Mouse (Mus musculus) frontal cortex, adult 2 months (tissue): ENCODE measurements around the gene Naif1. TPM values are rescaled to one million over a fixed set of nuclear protein-coding genes. Genes with fewer than 3 reads are reported as not detected.

Experiments used
- DNase-seq, 2 experiments: peaks; one replicate each; pipeline ENCODE4 v3.0.0; 2022; ENCODE audit warnings: low spot score in 1 of 2; ENCODE audit errors: extremely low spot score in 1 of 2
- polyA plus RNA-seq: library from polyadenylated mRNA; depleted of rRNA; stranded (reverse); fragments of >200 nt; gene quantifications from 2 replicates; pipeline ENCODE4 v1.2.3, GENCODE M21; 2012; rRNA removed

Gene Naif1
- 3.1 and 3.2 TPM in 2 replicates for polyA plus RNA-seq

DNA sequence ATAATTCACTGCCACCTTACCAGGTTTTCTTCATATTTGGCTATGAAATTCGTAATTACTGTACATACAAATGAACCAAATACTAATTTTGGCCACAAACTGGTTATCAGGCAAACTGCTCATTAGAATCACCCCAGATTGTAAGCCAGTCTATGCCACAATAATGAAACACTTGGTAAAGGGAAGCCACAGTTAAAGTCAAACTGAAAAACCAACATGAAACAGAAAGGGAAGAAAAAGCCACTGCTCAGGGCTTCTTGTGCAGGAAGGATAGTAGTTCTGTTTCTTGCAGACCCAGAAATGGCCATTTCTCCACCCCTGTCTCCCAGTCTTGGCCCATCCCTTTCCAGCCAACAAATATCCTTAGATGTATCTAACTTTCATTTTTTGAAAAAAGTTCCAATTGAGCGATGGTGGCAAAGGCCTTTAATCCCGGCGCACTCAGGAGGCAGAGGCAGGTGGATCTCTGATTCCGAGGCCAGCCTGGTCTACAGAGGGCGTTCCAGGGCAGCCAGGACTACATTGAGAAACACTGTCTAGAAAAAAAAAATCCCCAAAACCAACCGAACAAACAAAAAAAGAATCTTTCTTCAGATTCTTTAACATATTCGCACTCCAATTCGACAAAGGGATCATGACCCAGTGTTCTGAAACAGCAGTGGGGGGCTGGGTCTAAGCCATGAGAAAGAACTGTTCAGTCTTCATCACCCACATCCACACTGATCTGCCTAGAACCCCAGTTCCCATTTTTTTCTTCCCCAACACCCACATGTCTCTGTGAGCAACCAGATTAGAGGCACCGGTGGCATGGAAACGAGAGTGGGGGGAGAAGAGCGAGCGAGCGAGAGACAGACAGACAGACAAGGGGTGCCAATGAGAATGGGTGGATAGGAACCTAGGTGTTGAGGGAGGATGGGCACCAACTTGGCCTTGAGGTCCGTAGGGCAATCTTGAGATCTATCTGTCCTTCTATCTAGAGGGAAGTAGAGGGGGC, at the start of gene Naif1:
TSS of gene Naif1 (plus strand) at position 697 of the 994 bp plus-strand sequence.
- peak in 1 of 2 experiments; percentile 68 for DNase-seq

DNA sequence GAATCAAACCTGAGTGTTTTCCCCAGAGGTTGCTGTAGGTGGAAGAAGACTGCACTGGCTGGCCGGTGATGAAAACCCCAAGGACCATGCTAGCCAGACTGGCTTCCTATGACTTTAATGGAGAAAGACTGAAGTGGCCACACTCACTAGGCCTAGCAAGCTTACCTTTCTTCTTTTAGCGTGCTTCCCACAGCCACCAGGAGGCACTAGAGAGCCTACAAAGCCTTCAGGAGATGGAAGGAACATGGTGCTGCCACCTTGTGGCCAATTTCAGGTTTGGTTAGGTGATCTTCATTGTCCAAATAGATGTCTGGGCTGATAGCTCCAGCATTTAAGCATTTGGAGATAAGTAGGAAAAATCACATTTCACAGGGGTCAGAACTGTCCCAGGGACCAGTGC, 45.6 kb upstream of the Naif1 start:
- peak; percentile 91 to 100 for DNase-seq

DNA sequence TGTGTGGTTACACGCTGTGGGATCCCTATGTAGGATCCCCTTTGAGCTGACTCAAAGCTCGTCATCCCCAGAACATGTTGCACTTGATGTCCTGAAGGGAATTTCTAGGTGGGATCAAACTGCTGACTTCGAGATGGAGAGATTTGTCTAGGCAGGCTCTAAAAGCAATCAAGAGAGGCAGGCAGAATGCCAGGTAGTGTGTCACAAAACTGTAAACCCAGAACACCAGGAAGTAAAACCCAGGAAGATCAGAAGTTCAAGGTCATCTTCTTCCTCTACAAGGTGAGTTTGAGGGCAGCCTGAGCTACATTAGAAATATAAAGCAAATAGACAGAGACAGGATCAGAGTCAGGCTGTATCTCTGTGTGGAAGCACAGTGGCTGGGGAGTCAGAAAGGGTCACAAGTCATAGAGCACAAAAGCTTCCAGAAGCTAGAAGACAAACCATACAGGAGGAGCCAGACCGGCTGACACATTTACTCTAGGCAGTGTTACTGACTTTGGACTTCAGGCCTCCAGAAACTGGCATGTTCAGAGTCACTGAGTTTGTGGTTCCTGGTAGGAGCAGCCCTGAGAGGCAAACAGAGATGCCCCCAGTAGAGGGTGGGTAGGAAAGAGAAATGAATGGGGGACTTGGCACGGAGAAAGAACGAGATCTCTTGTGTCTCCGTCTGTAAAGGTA, 43.0 kb upstream of the Naif1 start:
- no peak for DNase-seq

DNA sequence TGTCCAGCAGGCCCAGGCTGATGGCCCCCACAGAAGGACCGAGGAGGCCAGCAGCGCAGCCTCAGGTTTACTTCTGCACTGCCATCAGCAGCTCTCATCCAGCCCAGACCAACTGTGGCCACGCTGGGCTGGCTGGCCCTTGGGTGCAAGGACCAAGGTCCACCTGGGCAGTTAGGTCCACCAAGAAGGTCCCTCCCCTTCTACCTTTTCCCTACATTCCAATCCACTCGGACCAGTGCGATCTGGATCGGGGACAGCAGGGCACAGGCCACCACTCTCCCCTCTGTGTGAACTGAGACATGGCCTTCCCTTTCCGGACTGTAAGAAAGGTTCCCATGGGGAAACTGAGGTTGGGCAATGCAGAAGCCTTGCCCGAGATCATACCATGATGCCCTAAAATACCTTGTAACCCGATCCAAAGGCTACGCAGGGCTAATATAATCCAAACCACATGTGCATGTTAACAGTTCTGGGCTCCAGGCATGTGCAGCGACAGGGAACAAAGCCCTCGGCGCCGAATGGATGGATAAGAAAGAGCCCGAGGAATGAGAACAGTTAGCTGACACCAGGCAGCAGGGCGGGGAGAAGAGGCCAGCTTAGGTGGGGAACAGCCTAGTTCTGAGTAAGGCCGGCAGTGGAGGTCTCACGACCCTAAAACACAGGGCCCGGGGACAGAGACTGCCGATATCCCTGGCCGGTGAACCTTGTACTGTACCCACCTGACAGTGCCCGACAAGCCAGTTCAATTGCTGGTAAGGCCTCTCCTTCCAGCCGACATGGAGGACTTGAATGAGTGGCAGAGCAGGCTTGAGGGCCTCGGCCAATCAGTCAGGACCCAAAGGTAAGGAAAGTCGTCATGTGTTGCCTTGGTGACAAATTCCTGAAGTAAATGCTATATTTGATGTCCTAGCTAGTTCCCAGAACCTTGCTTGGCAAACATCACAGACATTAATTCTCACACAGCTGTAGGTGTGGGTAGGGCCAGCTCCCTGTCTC, 41.5 kb upstream of the Naif1 start:
- no peak for DNase-seq

DNA sequence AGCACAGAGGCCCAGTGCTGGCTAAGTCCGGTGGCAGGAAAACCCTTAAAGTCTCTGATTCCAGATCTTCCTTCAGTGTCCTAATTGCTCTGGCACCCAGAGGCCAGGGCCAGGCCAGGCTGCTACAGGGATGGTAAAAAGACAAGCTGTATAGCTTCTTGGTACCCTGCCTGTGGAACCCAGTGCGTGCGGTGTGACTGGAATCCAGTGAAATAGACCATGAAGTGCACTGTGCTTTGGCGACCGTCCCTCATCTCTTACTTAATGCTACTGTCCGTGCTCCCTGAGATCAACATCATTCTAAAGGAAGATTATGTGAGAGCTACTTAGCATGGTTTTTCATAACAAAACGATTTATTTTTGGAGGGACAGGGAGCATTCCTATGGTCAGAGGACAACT, 38.9 kb upstream of the Naif1 start:
- no peak for DNase-seq

DNA sequence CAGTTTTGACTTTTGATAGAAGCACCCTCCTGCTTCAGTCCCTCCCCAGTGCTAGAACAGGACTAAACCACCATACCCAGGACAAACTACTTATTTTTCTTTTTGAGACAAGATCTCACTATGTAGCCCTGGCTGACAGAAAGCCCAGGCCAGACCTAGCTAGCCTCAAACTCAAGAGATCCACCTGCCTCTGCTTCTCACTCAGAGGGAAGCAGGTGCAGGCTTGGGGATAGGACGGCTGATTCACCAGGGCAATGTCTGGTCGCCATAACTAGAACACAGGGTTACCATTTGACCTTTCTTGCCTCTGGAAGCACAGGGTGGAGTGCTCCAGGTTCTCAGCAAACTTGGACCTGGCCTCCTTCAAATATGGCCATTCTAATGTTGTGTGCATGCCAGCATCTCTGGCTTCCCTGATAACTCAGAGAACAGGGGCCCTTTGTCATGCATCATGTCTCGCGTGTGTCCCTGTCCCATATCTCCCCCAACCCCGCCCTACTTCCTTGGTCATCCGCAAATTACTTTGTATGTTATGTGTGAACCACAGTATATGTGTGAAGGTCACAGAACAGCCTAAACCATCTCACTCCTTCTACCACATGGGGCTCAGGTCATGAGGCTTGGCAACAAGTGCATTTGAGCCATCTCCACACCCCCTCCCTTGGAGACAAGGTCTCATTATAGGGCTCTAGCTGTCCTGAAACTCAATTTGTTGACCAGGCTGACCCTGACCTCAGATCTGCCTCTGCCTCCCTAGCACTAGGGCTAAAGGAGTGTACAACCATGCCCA, 37.3 kb upstream of the Naif1 start:
- DNase-seq = no peak

DNA sequence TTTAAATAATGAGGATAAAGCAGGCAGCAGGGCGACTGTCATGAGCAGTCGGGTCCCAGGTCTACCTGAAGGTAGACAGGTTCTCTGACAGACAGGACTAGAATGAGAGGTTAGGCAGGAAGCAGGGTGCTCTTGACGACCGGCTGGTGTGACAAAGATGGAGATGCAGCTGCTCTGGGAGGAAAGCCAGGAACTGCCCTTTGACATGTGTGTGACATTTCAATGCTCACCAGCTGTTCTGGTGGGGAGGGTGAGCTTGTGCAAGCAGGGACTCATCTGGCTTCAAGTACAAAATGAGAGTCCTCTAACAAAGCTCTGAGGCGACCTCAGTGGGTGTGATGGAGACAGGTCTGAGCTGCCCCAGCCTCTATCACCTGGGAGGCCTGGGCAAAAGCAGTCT, 36.3 kb upstream of the Naif1 start:
- DNase-seq = no peak

DNA sequence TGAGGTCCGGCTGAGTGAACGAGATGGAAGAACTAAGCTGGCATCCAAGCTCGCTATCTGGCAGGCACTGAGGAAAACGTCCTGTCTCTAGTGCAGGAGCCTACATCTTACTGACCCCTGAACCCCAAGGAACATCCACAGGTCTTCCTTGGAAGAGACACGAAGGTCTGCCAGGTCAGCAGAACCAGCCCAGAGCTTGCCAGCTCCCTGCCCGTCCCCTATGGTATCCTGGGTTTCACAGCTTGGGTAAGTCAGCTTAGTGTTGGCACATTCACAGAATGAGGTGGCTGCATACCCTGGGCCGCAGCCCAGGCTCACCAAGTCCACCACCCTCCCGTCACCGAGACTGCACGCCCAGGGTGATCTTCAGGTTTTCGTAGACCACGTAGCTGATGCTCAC, 34.5 kb upstream of the Naif1 start:
- no peak for DNase-seq

DNA sequence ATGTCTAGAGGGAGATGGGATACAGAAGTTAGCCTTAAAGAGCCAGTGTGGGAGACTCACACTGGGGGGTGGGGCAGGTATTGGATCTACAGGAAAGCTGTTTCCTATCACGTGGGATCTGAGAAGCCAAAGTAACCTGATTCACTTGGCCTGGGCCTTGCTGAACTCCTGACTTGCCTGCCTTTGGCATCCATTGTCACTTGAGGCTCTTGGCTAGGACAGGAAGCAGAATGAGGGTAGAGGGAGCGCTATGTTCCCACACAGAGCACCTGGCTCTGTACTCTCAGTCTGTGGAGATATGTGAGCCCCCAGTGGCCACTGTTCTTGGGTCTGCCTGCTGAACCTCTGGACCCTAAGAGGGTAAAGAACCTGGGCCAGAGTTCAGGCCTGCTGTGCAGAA, 33.7 kb upstream of the Naif1 start:
- no peak for DNase-seq

DNA sequence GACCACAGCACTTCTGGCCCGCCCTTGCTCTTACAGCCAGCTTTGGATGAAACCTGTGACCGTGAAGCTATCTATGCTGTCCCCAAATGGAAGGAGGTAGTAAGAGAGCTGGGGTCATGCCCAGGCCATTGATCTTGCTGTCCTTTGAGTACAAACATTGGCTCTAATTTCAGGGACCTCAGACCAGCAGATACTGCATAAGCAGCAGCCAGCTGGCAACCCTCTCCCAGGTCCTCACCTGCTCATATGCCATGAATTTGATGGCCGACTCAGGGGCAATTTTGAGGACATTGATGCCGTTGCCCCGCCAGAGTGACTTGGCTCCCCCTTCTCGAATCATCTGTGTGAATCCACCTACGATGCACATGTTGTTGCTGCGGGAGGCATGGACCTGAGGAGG, 32.8 kb upstream of the Naif1 start:
- no peak for DNase-seq

DNA sequence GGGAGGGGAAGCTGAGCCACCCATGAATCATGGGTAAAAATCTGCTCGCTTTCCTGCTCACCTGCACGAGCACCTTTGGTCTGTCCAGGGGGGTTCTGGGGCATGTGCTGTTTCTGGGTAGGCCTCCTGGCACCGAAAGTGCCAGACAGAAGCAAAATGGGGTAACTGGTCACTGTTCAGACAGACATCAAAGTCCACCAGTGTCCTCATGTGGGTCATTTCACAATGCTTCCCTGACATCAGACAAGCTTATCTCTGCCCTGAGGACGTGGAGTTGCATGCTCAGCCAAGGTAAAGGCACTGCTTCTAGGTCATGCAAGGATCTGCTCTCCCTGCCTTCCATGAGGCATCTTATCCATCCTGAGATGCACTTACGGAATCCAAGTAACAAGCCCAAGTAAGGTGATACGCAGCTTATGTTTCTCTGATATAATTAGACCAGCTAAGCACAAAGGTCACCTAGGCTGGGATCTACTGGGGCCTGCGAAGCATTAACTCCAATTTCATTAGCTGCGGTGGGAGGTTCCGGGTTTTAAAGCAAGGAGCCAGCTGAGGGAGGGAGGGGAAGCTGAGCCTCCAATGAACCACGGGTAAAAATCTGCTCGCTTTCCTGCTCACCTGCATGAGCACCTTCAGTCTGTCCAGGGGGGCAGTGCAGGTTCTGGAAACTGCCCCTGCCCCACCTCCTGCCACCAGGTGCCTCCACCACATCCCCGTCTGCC, 31.7 kb upstream of the Naif1 start:
- DNase-seq = no peak

DNA sequence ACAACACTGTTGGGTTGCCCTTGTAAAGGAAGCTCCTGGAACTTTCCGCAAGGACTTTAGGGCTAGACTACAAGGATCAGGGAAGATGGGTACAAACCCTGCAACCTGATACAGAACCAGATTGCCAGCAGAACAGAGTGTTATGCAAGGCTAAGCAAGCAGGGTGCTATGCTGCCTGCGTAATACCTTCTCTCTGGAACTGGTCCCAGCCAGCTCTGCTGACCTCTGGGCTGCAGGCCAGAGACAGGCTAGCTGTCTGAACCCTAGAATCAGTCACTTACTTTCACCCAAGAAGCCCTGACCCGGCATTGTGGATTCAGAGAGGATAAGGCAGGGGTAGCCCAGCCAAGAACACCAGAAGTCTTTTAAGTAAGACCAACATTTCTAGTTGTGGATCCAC, 30.9 kb upstream of the Naif1 start:
- DNase-seq = no peak

DNA sequence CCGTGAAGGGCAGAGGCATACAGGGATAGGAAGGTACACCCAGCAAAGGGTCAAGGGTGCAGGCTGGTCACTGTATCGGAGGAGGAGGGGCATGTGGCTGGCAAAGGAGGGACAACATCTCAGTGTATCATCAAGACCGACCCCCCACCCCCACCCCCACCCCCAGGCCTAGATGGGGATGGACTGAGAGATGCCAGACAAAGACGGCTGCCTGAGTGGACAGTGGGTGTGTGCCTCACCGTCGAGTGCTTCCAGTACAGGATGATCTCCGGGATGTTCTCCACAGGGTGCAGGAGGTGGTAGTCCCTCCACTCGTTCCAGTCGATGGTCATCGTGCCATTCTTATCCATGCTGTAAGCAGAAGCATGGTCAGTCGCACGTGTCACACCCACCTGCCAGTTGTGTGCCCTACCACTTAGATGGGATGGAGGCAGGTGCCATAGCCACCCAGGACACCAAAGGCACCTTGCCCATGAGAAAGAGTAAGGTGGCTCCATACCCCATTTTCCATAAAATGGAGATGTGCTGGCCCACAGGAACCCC, 30.1 kb upstream of the Naif1 start:
- no peak for DNase-seq

DNA sequence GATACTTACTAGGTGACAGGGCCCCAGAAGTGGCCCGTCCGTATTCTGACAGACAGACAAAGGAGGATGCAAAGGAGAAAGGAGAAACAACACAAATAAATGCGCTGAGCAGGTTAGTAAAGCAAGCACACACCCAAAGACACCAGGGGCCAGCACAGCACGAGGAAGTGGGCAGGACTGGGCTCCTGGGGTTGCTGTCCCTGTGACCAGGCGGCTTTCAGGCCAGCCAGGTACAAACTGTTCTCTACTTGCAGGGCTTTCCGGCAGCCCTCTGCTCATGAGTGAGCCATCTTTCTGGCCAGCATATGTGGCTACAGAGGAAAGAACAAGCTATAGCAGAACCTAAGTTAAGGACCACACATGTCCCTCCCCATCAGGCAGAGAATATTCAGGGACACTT, 29.6 kb upstream of the Naif1 start:
- no peak for DNase-seq

DNA sequence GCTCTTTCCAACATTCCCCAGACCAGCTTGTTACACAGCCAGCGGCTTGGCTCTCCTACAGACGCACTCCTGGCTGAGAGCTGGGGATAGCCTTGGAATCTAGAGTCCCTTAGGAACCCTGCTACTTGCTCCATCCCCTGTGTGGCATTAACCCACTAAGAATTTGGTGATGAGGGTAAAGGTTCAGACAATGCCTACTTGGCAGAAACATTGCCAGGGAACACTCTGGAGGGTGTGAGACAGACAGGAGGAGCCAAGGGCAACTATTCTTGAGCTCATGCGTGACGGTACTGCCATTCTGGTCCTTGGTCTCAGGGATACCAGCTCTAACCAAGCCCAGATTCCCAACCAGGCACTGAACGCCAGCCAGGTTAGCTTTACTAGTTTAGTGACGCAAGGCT, 28.4 kb upstream of the Naif1 start:
- no peak for DNase-seq

DNA sequence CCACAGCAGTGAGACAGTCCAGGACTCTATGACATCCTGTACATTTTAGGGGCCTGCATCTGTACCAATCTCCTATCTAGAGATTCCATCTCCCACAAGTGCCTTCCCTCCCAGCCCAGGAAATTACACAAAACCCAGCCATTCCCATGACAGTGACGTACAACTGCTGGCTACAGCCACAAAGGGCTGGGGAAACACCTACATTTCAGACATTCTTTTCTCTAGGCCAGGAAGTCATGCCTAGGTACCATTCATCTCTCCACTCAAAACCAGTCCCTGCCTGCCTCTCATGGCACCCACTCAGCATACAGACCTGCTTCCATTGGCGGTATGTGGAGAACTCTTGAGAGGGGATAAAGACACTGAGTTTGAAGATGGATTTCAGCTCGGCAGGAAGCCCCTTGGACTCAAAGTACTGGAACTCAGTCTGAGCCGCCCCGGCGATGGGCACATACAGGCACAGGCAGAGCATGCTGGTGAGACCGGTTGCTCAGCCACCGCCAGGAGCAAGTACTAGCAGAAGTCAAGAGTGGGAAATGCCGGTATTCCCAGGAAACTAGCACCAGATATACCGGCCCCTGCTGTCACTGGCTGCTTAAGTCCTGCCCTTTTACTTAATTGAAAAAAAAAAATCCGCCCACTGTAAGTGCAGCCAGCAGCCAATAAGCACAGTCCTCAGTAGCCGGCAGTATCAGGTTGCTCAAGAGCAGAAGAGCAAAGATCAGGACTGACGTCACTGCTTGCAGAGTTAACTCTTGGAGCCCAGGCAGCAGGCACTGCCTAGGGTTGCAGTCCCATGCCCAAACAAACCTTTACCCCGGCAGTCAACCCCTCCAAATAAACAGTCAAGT, 26.6 kb upstream of the Naif1 start:
- peak in 1 of 2 experiments; percentile 52 for DNase-seq

DNA sequence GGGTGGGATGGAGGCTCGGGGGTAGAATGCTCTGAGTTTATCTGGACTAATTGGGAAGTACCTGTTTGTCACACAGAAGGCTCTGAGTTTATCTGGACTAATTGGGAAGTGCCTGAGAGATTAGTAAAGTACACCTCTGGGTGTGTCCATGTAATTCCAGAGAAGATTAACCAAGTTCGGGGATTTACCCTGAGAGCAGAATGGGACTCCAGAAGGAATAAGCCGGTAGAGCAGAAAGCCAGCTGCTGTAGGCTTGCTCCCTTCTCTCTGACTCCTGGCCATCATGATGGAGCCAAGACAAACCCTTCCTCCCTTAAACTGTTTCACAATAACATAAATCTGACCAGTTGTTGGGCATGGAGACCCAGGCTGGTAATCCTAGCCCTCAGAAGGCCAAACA, 25.5 kb upstream of the Naif1 start:
- DNase-seq = no peak

DNA sequence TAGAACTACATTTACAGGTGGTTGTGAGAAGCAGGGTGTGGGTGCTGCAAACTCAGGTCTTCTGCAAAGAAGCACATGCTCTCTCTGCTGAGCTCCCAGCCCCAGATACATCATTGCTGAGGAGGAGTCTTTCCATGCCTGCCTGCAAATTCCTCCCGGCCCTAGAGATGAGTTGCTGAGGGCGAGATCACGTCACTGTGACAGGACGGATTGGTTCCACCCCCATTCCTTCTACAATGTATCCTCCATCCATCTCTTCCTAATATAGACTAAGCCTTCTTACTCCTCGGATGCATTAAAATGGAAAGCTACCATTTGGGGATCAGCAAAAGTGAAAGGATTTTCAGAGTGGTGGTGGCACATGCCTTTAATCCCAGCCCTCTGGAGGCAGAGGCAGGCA, 24.7 kb upstream of the Naif1 start:
- peak; percentile 49 to 65 for DNase-seq
